Mouse (Mus musculus): ENCODE measurements around the gene Birc2. TPM values are rescaled to one million over a fixed set of nuclear protein-coding genes. Genes with fewer than 3 reads are reported as not detected.
A peak's percentile ranks its signal among the peaks of the same experiment; 100 is the strongest.

Birc2 gene
- polyA plus RNA-seq, 1 experiment from 2014 or later = 35.3 TPM

DNA sequence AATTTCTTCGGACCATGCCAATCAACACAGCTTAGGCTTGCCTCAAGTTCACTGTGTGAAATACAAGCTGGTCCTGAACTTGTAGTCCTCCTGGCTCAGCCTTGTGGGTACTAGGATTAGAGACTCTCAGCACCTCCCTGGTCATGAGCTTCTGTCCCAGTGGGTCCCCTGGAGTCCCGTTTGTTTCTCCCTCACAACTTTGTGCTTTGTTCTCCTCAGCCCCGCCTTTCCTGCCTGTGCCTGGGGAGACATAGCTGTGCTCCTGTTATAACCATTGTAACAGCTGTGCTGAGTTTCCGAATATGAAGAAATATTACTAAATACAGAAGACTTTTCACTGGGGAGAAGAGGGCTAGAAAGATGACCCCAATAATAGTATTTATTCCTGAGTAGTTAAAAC is 67.8 kb downstream of the Birc2 start:
- no peak for ATAC-seq (ENCODE audit: insufficient number of reproducible peaks, low FRiP score, low TSS enrichment, low read depth)
- no peaks in the 10 kb centered on the region for H3K9me3 ChIP-seq
- 62% methylated on average over 4 of the region's 4 CpGs for WGBS
- no peak overlapping the region for H3K4me3 ChIP-seq
- H3K4me1 ChIP-seq = 0 out of 2 replicates have a peak, but pooled peaks cover 2% of the 10 kb centered on the region
- H3K27me3 ChIP-seq = no peaks in the 10 kb centered on the region
- no peak overlapping the region for H3K27ac ChIP-seq
- H3K36me3 ChIP-seq = peaks cover 24% of the 10 kb centered on the region
- no peak overlapping the region for H3K9ac ChIP-seq
- H3K4me2 ChIP-seq = no peak overlapping the region

Small RNA genes lying within 50 kb of the gene (microRNA-seq; reads per million reads assigned to microRNA genes)
- 3.3 reads per million, percentile 9 among the genes with 10 or more reads in this experiment for gene Mir5618

Other genes with a start within 250 kb of the Birc2 start
- gene Mmp20, start 208.8 kb downstream of the Birc2 start, polyA plus RNA-seq (2015; fragmentation: Nextera tagmentation; extraction: Ambion mirVana) = not detected in 2 replicates
- gene Mmp7, start 145.0 kb downstream of the Birc2 start, polyA plus RNA-seq (2015; fragmentation: Nextera tagmentation; extraction: Ambion mirVana) = 0.14 TPM in 1 of 2 replicates, not detected in the other
- gene Tmem123, start 73.0 kb downstream of the Birc2 start, polyA plus RNA-seq (2015; fragmentation: Nextera tagmentation; extraction: Ambion mirVana) = 135 and 142 TPM in 2 replicates
- gene Birc3, start 36.1 kb upstream of the Birc2 start, polyA plus RNA-seq (2015; fragmentation: Nextera tagmentation; extraction: Ambion mirVana) = 15.9 and 16.6 TPM in 2 replicates
- gene Yap1, start 167.5 kb upstream of the Birc2 start, polyA plus RNA-seq (2015; fragmentation: Nextera tagmentation; extraction: Ambion mirVana) = 30.8 and 41.1 TPM in 2 replicates
- gene Cfap300, start 205.8 kb upstream of the Birc2 start, polyA plus RNA-seq (2015; fragmentation: Nextera tagmentation; extraction: Ambion mirVana) = 12.6 and 12.7 TPM in 2 replicates

All from limb, embryonic 15.5 days (tissue).